Comparison of ENCODE assay signal across 8 mouse cellular contexts in the genomic region with DNA sequence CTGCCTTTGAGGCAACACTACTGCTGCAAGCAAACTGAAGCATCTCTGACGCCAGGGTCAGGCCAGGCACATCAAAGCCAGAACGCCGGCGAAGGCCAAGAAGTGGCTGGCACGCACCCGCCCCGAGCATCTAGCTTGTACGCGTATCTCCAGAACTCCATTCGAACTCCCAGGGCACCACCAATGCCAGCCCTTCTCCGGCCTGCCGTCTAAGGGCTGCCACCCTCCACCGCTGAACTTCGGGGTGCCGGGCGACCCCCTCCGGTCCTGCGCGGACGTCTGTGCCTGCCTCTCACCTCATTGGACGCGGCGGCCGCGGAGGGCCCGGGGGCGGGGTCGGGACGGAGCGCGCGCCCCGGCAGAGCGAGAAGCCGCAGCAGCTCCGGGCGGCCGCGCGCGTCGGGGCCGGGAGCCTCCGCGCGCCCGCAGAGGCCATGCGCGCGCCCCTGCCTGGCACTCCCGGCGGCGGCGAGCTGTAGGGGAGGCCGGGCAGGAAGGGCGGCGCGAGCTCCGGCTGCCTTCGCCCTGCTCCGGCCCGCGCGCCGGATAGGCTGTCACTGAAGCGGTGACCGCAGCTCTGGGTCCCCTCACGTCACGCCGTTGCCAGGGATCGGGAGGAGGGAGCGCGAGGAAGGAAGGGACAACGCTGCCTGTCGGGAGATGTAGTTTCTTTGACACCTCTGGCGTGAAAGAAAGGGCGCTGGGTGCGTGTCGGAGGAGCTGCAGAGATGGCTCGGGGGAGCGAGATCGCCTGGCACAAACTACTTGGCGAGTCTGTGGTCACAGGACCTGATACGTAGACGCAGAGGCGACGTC. TPM values are rescaled to one million over a fixed set of nuclear protein-coding genes. Genes with fewer than 3 reads are reported as not detected.
A peak's percentile ranks its signal among the peaks of the same experiment; 100 is the strongest.
DNase-seq lines count a peak whose midpoint lies in the region; ATAC-seq and TF ChIP-seq lines count a peak whose summit lies in the region.

A gene (minus strand): TSS at position 596 of the 816 bp plus-strand sequence.

- ATAC-seq in cerebellum, adult (ENCODE audit: insufficient number of reproducible peaks, low FRiP score, low TSS enrichment) = peak; percentile 91
- peak; percentile 95 for ATAC-seq in forebrain, embryonic 13.5 days
- peak; percentile 90 for ATAC-seq in liver, postnatal 0 days
- peak; percentile 95 for ATAC-seq in neural tube, embryonic 14.5 days (ENCODE audit: low read depth)

- intact Hi-C loops in heart, postnatal 10 days (cut with DNase I) = loop anchor here (5.0 kb wide), 1 partner anchor 174 kb away; no protein-coding TSS in a partner anchor

- TF ChIP-seq CTCF in ES-Bruce4 (IDR thresholded peaks at IDR 0.05; ENCODE audit: low read depth, low read length) = no peak
- no peak for TF ChIP-seq CTCF in liver, postnatal 0 days (IDR thresholded peaks at IDR 0.05; ENCODE audit: low read depth)

- DNase-seq in heart, postnatal 10 days = peak; percentile 94 to 95
- DNase-seq in large intestine, adult 2 months (ENCODE audit: low read depth, low spot score) = peak; percentile 86
- peak; percentile 90 for DNase-seq in liver, postnatal 0 days
- peak; percentile 90 for DNase-seq in testis, postnatal 10 days (ENCODE audit: low spot score)

- H3K27ac ChIP-seq in ES-Bruce4 (ENCODE audit: insufficient read depth, low read length) = 0 out of 2 replicates have a peak within 1 kb of the TSS, but pooled peaks have one; percentile 3
- peak within 1 kb of the TSS; percentile 96 for H3K27ac ChIP-seq in forebrain, embryonic 13.5 days
- H3K27ac ChIP-seq in liver, postnatal 0 days (ENCODE audit: low read depth) = peak within 1 kb of the TSS; percentile 98
- H3K27ac ChIP-seq in neural tube, embryonic 14.5 days (ENCODE audit: low read depth, low read length) = peak within 1 kb of the TSS; percentile 97

- TF ChIP-seq EP300 in ES-Bruce4 (IDR thresholded peaks at IDR 0.05; ENCODE audit: insufficient read depth, low read depth, low read length) = no peak
- no peak for TF ChIP-seq EP300 in liver, postnatal 0 days (IDR thresholded peaks at IDR 0.05; ENCODE audit: low read depth)

- no peaks in the 10 kb centered on the region for H3K4me1 ChIP-seq in ES-Bruce4 (ENCODE audit: control insufficient read depth, insufficient read depth, low read length)
- peaks cover 20% of the 10 kb centered on the region for H3K4me1 ChIP-seq in forebrain, embryonic 13.5 days
- H3K4me1 ChIP-seq in liver, postnatal 0 days (ENCODE audit: insufficient read depth) = peaks cover 19% of the 10 kb centered on the region
- peaks cover 12% of the 10 kb centered on the region; the same call in 1 of the 2 replicates for H3K4me1 ChIP-seq in neural tube, embryonic 14.5 days (ENCODE audit: control insufficient read depth, insufficient read depth, low read length)

- peaks cover 4% of the 10 kb centered on the region for H3K36me3 ChIP-seq in ES-Bruce4 (ENCODE audit: control insufficient read depth, insufficient read depth, low read length, poor library complexity, severe bottlenecking)
- peaks cover 23% of the 10 kb centered on the region for H3K36me3 ChIP-seq in forebrain, embryonic 13.5 days (ENCODE audit: poor library complexity, severe bottlenecking)
- peaks cover 2% of the 10 kb centered on the region for H3K36me3 ChIP-seq in liver, postnatal 0 days (replicated peaks; ENCODE audit: insufficient read depth, low read length)
- 0 out of 2 replicates have a peak, but pooled peaks cover 8% of the 10 kb centered on the region for H3K36me3 ChIP-seq in neural tube, embryonic 14.5 days (ENCODE audit: control insufficient read depth, insufficient read depth, low read length)

- H3K27me3 ChIP-seq in ES-Bruce4 (ENCODE audit: control insufficient read depth, insufficient read depth, low read length, poor library complexity, severe bottlenecking) = no peaks in the 10 kb centered on the region
- H3K27me3 ChIP-seq in forebrain, embryonic 13.5 days = no peaks in the 10 kb centered on the region
- H3K27me3 ChIP-seq in liver, postnatal 0 days (ENCODE audit: insufficient read depth, low read length) = no peaks in the 10 kb centered on the region
- H3K27me3 ChIP-seq in neural tube, embryonic 14.5 days (ENCODE audit: control insufficient read depth, insufficient read depth, low read length) = no peaks in the 10 kb centered on the region

- peak within 1 kb of the TSS; percentile 68 for H3K9ac ChIP-seq in ES-Bruce4 (ENCODE audit: low read depth, poor library complexity, severe bottlenecking)
- H3K9ac ChIP-seq in forebrain, embryonic 13.5 days = peak within 1 kb of the TSS; percentile 79
- peak within 1 kb of the TSS; percentile 82 for H3K9ac ChIP-seq in liver, postnatal 0 days (replicated peaks)
- peak within 1 kb of the TSS; percentile 74 for H3K9ac ChIP-seq in neural tube, embryonic 14.5 days (replicated peaks; ENCODE audit: low read depth, low read length)

- under 1% methylated on average over 85 of the region's 87 CpGs for WGBS in forebrain, embryonic 13.5 days
- WGBS in large intestine, adult 2 months = under 1% methylated on average over 87 of the region's 87 CpGs
- WGBS in liver, postnatal 0 days (ENCODE audit: insufficient replicate concordance) = under 1% methylated on average over 82 of the region's 87 CpGs
- under 1% methylated on average over 86 of the region's 87 CpGs for WGBS in neural tube, embryonic 14.5 days

- H3K4me3 ChIP-seq in ES-Bruce4 (ENCODE audit: low read depth, low read length) = peak within 1 kb of the TSS; percentile 67
- H3K4me3 ChIP-seq in forebrain, embryonic 13.5 days = peak within 1 kb of the TSS; percentile 70
- peak within 1 kb of the TSS; percentile 81 for H3K4me3 ChIP-seq in liver, postnatal 0 days (ENCODE audit: low read depth, low read length)
- H3K4me3 ChIP-seq in neural tube, embryonic 14.5 days (ENCODE audit: low read depth, low read length) = peak within 1 kb of the TSS; percentile 59

- TF ChIP-seq POLR2A in ES-Bruce4 (IDR thresholded peaks at IDR 0.05; ENCODE audit: insufficient read depth, low read length) = peak; percentile 71

- H3K9me3 ChIP-seq in ES-Bruce4 (replicated peaks; ENCODE audit: control insufficient read depth, insufficient read depth, low read length, poor library complexity, severe bottlenecking) = no peaks in the 10 kb centered on the region
- H3K9me3 ChIP-seq in forebrain, embryonic 13.5 days (replicated peaks) = no peaks in the 10 kb centered on the region
- no peaks in the 10 kb centered on the region for H3K9me3 ChIP-seq in liver, postnatal 0 days (ENCODE audit: low read length)
- H3K9me3 ChIP-seq in neural tube, embryonic 14.5 days (ENCODE audit: control insufficient read depth, low read length) = no peaks in the 10 kb centered on the region

- peak within 1 kb of the TSS; percentile 86 for H3K4me2 ChIP-seq in forebrain, embryonic 13.5 days
- H3K4me2 ChIP-seq in liver, postnatal 0 days (ENCODE audit: low read depth, low read length) = peak within 1 kb of the TSS; percentile 97
- H3K4me2 ChIP-seq in neural tube, embryonic 14.5 days (ENCODE audit: low read depth, low read length) = peak within 1 kb of the TSS; percentile 86

RNA-seq across cellular contexts. Expression of the gene that starts here (rescaled TPM):
- 18.7 and 20.2 TPM in 2 replicates for polyA plus RNA-seq in ES-Bruce4 (2011; ENCODE audit: insufficient read depth, insufficient read length, low read depth, missing spikeins)
- polyA plus RNA-seq in forebrain, embryonic 13.5 days (2015; fragmentation: Nextera tagmentation; extraction: Ambion mirVana) = 16.4 and 22.8 TPM in 2 replicates
- 100 to 1,000 TPM; 156 to 159 TPM for total RNA-seq in heart, postnatal 10 days (2021)
- polyA plus RNA-seq in large intestine, adult 2 months (2012; rRNA removed) = 22.0 and 27.1 TPM in 2 replicates
- 8.5 and 11.2 TPM in 2 replicates for polyA plus RNA-seq in liver, postnatal 0 days (2015; fragmentation: Nextera tagmentation; extraction: Ambion mirVana)
- polyA plus RNA-seq in neural tube, embryonic 14.5 days (2014; fragmentation: Nextera tagmentation; extraction: Ambion mirVana) = 51.3 and 52.7 TPM in 2 replicates

Comparison
In these comparisons a context has a peak if more than half of its experiments do, and no peak if none do; other contexts are left out.
1. Peak in every context shown above with its lines: DNase-seq, ATAC-seq, H3K4me3 ChIP-seq and H3K27ac ChIP-seq.
2. H3K27ac ChIP-seq: peak in every context shown above with its lines; median percentile 98 in liver, postnatal 0 days; 97 in neural tube, embryonic 14.5 days; 96 in forebrain, embryonic 13.5 days; 3 in ES-Bruce4.